Mouse (Mus musculus) heart, embryonic 11.5 days (tissue): ENCODE data around the gene Ccsap. TPM values are rescaled to one million over a fixed set of nuclear protein-coding genes. Genes with fewer than 3 reads are reported as not detected.

Experiments
- ATAC-seq: fragments of 200-750 bp; cut with Nextera tagmentation; replicated peaks from 2 replicates; pipeline ENCODE4 v1.8.0; 2017; ENCODE audit warnings: moderate library complexity; ENCODE audit not compliant: insufficient number of reproducible peaks, low FRiP score, low TSS enrichment
- H3K27ac ChIP-seq: fragments of 300-500 bp; sonication (generic); 2 replicates; pipeline ENCODE4 v1.5.1; 2014; ENCODE audit warnings: mild to moderate bottlenecking, low read depth, low read length
- H3K27me3 ChIP-seq: fragments of 300-500 bp; sonication (generic); 2 replicates; pipeline ENCODE4 v1.6.1; 2014; ENCODE audit warnings: mild to moderate bottlenecking, low read length, mixed read lengths; ENCODE audit not compliant: control insufficient read depth, insufficient read depth
- H3K36me3 ChIP-seq: fragments of 300-500 bp; sonication (generic); 2 replicates; pipeline ENCODE4 v1.6.1; 2014; ENCODE audit warnings: mild to moderate bottlenecking, low read length, moderate library complexity, mixed read lengths; ENCODE audit not compliant: control insufficient read depth, insufficient read depth
- H3K4me1 ChIP-seq: fragments of 300-500 bp; sonication (generic); 2 replicates; pipeline ENCODE4 v1.6.1; 2014; ENCODE audit warnings: low read length; ENCODE audit not compliant: control insufficient read depth, insufficient read depth
- H3K4me2 ChIP-seq: fragments of 300-500 bp; sonication (generic); 2 replicates; pipeline ENCODE4 v1.6.1; 2014; ENCODE audit warnings: mild to moderate bottlenecking, moderate library complexity
- H3K4me3 ChIP-seq: fragments of 300-500 bp; sonication (generic); 2 replicates; pipeline ENCODE4 v1.5.1; 2014; ENCODE audit warnings: low read depth, low read length
- H3K9ac ChIP-seq: fragments of 300-500 bp; sonication (generic); 2 replicates; pipeline ENCODE4 v1.6.1; 2014; ENCODE audit warnings: mild to moderate bottlenecking, low read depth, low read length, moderate library complexity
- H3K9me3 ChIP-seq: fragments of 300-500 bp; sonication (generic); replicated peaks from 2 replicates; pipeline ENCODE4 v1.6.1; 2016; ENCODE audit warnings: low read length; ENCODE audit not compliant: control insufficient read depth
- WGBS: fragments of 180-500 bp; shearing (Covaris S2); extraction: QIAGEN DNeasy Blood & Tissue Kit; methylation state at CpG from one replicate; pipeline ENCODE4 v1.1.7; 2014; ENCODE audit not compliant: insufficient replicate concordance; 5-methylcytosine and 5-hydroxymethylcytosine counted together
- polyA plus RNA-seq: library from polyadenylated mRNA; unstranded; fragments of >200 nt; fragmentation: Nextera tagmentation; extraction: Ambion mirVana; gene quantifications from 2 replicates; pipeline ENCODE4 v1.2.1, GENCODE M21; 2014

Gene Ccsap
- polyA plus RNA-seq: 2.5 and 4.0 TPM in 2 replicates

DNA sequence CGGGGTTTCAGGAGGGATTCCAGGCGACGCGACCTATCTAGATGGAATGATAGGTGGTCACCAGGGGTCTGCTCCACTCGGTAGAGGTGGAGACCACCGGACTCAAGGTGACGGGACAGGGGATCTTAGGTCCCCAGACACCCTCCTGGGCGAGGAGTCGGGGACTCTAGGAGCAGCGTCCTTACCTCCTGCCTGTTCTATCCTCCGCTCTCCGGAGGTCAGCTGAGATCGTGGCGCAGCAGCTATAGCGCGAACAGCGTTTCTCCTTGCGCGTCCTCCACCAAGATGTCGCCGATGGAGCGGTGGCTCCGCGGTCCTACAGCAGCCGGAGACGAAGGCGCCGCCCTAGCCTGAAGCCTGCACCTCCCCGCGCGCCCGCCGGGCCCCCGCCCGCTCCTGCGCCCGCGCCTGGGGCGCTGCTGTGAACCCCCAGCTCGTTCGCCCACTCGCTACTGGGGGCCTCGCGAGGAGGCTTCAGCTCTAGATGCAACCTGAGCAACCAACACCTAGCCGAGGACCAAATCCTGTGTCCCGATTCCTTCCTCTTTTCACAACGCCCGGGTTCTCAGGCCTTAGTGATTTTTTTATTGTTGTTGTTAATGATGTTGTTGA lies at the start of gene Ccsap:
Gene Ccsap (minus strand): TSS at position 562 of the 612 bp plus-strand sequence.
- 1% methylated on average over 48 of the region's 48 CpGs for WGBS
- Histone ChIP-seq H3K27ac (peak within 1 kb of the TSS; percentile 50), H3K9ac (peak within 1 kb of the TSS; percentile 76), H3K4me2 (peak within 1 kb of the TSS; percentile 70), H3K36me3 (no peaks in the 10 kb centered on the region), H3K9me3 (no peaks in the 10 kb centered on the region), H3K27me3 (peaks cover 4% of the 10 kb centered on the region), H3K4me3 (peak within 1 kb of the TSS; percentile 94), H3K4me1 (peaks cover 10% of the 10 kb centered on the region)
- ATAC-seq: peak; percentile 67

DNA sequence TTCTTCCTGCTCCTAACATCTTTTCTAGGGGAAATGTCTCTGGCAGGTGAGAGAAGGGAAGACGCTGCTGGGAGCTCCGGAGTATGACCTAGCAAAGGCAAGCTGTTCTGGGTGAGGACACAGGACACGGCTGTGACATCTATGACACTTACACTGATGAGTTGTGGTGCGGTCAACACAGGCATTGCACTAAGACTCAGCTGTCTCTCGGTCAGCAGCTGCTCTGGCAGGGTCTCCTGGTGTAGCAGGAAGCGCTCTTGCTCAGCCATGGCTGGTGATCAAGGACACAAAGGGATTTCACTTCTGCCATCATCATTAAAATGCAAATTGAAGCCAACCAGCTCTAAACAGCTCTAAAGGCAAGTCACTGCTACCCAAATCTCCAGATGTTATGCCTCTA lies 47.6 kb upstream of the Ccsap start:
- no peak overlapping the region for H3K4me3 ChIP-seq
- H3K4me1 ChIP-seq: no peaks in the 10 kb centered on the region
- H3K36me3 ChIP-seq: peaks cover 30% of the 10 kb centered on the region
- WGBS: 92% methylated on average over 6 of the region's 6 CpGs
- H3K9me3 ChIP-seq: no peaks in the 10 kb centered on the region
- no peak for ATAC-seq
- H3K9ac ChIP-seq: no peak overlapping the region
- H3K27me3 ChIP-seq: no peaks in the 10 kb centered on the region
- H3K27ac ChIP-seq: no peak overlapping the region
- no peak overlapping the region for H3K4me2 ChIP-seq

DNA sequence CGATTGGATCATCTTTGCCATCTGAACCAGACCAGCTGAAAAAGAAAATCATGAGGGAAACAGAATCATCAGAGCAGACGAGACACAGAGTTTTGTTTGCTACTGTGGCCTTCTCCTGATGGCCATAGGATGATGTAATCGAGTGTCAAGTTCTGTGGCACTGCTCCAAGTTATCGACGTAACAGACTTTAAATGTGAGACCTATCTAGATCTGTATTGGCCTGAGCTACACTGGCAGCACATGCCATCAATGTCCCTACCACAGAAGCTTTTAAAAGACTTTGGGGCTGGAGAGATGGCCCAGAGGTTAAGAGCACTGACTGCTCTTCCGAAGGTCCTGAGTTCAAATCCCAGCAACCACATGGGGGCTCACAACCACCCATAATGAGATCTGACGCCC lies 42.6 kb upstream of the Ccsap start:
- no peak for ATAC-seq
- Histone ChIP-seq H3K36me3 (peaks cover 16% of the 10 kb centered on the region; the same call in 1 of the 2 replicates), H3K4me3 (no peak overlapping the region), H3K27me3 (no peaks in the 10 kb centered on the region), H3K4me2 (no peak overlapping the region), H3K27ac (no peak overlapping the region), H3K4me1 (no peaks in the 10 kb centered on the region), H3K9ac (no peak overlapping the region), H3K9me3 (no peaks in the 10 kb centered on the region)
- 82% methylated on average over 7 of the region's 7 CpGs for WGBS

DNA sequence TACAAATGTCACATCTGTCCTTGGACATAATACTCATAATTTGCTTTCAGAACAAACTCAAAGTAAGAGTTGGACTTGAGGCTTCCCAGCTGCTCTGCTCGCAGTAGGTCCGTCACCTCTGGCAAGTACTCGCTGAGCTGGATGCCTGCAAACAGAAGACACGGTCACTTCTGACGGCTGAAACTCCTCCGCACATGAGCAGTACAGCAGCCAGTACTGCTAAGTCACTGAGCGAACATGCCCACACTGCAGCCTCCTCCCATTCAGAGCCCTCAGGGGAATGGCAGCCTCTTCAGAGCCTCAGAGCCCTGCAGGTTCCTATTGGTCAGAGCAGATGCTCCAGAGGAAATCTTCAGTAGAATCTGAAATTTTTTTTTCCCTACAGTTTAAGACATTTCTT lies 39.4 kb upstream of the Ccsap start:
- no peak for ATAC-seq
- peaks cover 9% of the 10 kb centered on the region; the same call in 1 of the 2 replicates for H3K4me1 ChIP-seq
- H3K4me2 ChIP-seq: no peak overlapping the region
- no peak overlapping the region for H3K9ac ChIP-seq
- H3K9me3 ChIP-seq: no peaks in the 10 kb centered on the region
- peaks cover 16% of the 10 kb centered on the region; the same call in 1 of the 2 replicates for H3K36me3 ChIP-seq
- 86% methylated on average over 7 of the region's 7 CpGs for WGBS
- H3K27me3 ChIP-seq: peaks cover 20% of the 10 kb centered on the region
- no peak overlapping the region for H3K4me3 ChIP-seq
- H3K27ac ChIP-seq: no peak overlapping the region

DNA sequence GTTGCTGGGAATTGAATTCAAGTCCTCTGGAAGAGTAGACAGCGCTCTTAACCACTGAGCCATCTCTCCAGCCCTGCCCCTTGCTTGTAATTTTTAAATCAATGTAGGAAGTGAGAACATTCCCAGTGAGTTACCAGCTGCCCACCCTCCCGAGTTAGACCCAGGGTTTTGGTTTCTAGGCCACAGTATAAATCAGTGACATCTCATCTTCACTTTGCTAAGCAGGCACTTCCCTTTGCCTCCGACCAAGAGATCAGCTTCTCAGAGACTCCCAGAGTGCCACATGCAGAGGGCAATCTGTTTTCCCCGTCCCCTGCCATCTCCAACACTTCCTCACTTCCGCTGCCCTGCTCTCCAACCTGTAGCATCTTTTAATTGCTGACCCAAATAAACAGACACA lies 38.6 kb upstream of the Ccsap start:
- H3K27ac ChIP-seq: no peak overlapping the region
- no peaks in the 10 kb centered on the region for H3K9me3 ChIP-seq
- 82% methylated on average over 5 of the region's 5 CpGs for WGBS
- no peak overlapping the region for H3K9ac ChIP-seq
- H3K36me3 ChIP-seq: peaks cover 14% of the 10 kb centered on the region; the same call in 1 of the 2 replicates
- peaks cover 28% of the 10 kb centered on the region for H3K27me3 ChIP-seq
- no peak for ATAC-seq
- H3K4me1 ChIP-seq: peaks cover 10% of the 10 kb centered on the region; the same call in 1 of the 2 replicates
- no peak overlapping the region for H3K4me3 ChIP-seq
- no peak overlapping the region for H3K4me2 ChIP-seq

DNA sequence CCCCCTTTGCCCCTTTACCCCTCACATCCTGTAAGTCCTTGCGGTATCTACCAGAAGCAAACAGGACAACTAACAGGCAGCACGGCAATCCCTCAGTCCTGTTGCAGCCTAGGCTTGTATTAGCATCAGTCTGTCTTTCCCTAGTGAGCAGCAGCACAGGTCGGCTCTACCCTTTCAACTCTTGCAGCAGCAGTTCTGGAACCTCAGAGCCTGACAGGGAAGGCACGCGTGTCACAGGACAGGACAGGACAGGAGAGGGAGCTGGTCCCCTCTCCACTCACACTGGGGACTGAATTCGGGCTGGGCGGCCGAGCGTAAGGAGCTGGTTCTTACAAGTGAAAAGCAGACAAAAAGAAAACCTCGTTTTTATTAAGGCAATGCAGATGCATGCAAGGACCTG lies 36.8 kb upstream of the Ccsap start:
- no peak overlapping the region for H3K4me2 ChIP-seq
- H3K4me1 ChIP-seq: peaks cover 21% of the 10 kb centered on the region
- no peak overlapping the region for H3K9ac ChIP-seq
- H3K4me3 ChIP-seq: no peak overlapping the region
- no peak overlapping the region for H3K27ac ChIP-seq
- 50% methylated on average over 10 of the region's 10 CpGs for WGBS
- no peaks in the 10 kb centered on the region for H3K9me3 ChIP-seq
- peaks cover 8% of the 10 kb centered on the region; the same call in 1 of the 2 replicates for H3K36me3 ChIP-seq
- ATAC-seq: no peak
- peaks cover 46% of the 10 kb centered on the region for H3K27me3 ChIP-seq

DNA sequence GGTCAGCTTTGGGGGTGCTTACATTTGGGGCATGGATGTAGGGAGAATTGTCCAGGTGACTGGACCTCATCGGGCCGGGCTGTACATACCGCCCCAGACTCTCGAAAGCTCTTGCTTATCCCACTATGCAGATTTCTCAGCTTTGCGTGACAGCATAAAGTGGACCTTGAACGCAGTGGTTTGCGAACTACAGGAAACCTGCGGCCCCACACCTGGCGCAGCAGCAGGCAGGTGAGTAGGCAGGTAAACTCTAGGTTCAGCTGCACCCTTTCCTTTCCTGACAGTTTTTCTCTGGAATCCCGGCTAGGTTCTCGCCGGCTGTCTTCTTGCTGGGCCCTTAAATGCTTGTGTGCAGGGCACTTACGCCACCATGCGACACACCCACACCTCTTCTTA lies 36.4 kb upstream of the Ccsap start:
- Histone ChIP-seq H3K4me1 (peaks cover 23% of the 10 kb centered on the region), H3K4me2 (no peak overlapping the region), H3K9me3 (no peaks in the 10 kb centered on the region), H3K36me3 (peaks cover 4% of the 10 kb centered on the region; the same call in 1 of the 2 replicates), H3K9ac (no peak overlapping the region), H3K4me3 (no peak overlapping the region), H3K27me3 (peaks cover 50% of the 10 kb centered on the region), H3K27ac (no peak overlapping the region)
- 54% methylated on average over 14 of the region's 14 CpGs for WGBS
- no peak for ATAC-seq

DNA sequence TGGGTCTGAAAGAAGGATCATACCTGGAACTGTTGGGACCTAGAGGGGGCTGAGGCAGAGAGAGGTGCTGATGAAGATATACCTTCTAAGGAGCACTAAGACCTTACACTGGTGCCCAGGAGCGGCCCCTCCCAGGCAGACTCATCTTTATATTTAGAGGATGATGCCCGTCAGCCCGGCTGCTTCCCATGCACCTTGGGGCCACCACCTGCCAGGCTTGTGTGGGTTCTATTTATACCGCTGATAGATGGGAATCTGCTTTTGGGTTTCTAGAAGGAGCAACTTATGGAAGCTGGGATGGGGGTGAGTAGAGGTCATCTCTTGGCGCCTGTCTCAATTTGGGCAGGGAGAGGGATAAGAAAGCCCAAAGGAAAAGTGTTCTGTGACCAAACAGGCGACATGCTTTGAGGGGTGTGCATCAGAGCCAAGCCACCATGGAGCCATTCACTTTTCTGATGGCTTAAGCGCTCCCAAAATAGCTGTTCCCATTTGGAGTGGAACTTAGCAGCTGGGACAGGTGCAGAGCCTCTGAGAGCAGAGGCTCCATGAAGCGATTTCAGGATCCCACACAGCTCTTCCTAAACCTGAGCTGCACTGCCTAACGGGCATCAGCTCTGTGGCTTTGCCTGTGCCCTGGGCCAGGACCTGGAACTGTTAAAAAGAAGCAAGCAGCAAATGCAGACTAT lies 35.8 kb upstream of the Ccsap start:
- Histone ChIP-seq H3K9ac (no peak overlapping the region), H3K4me2 (no peak overlapping the region), H3K4me3 (no peak overlapping the region), H3K9me3 (no peaks in the 10 kb centered on the region), H3K36me3 (peaks cover 3% of the 10 kb centered on the region; the same call in 1 of the 2 replicates), H3K27me3 (peaks cover 54% of the 10 kb centered on the region), H3K27ac (no peak overlapping the region), H3K4me1 (peaks cover 23% of the 10 kb centered on the region)
- no peak for ATAC-seq
- 65% methylated on average over 9 of the region's 9 CpGs for WGBS
